Mouse (Mus musculus): ENCODE data around the gene Terf2ip. TPM values are rescaled to one million over a fixed set of nuclear protein-coding genes. Genes with fewer than 3 reads are reported as not detected.

Terf2ip gene
- total RNA-seq, 1 experiment from 2014 or later: 24.1 TPM

Other genes with a start within 250 kb of the Terf2ip start
- 135 to 169 TPM (median 155 TPM) in 3 replicates for gene Cfdp1, start 157.1 kb upstream of the Terf2ip start, total RNA-seq (2017)
- 0.95 to 2.5 TPM (median 1.6 TPM) in 3 replicates for gene Tmem170, start 134.6 kb upstream of the Terf2ip start, total RNA-seq (2017)
- not detected in 3 replicates for gene Chst5, start 101.0 kb upstream of the Terf2ip start, total RNA-seq (2017)
- gene Tmem231, start 77.5 kb upstream of the Terf2ip start, total RNA-seq (2017): 0.29 to 0.32 TPM in 2 of 3 replicates, not detected in the other
- 85.9 to 92.1 TPM (median 87.1 TPM) in 3 replicates for gene Gabarapl2, start 70.7 kb upstream of the Terf2ip start, total RNA-seq (2017)
- gene Adat1, start 19.1 kb upstream of the Terf2ip start, total RNA-seq (2017): 0.95 to 3.4 TPM (median 3.2 TPM) in 3 replicates
- gene Kars, start 75 bp upstream of the Terf2ip start, total RNA-seq (2017): 69.9 to 77.0 TPM (median 73.1 TPM) in 3 replicates
- gene Gm6793, start 3.6 kb downstream of the Terf2ip start, total RNA-seq (2017): 0.32 TPM in 1 of 3 replicates, not detected in the others